Mouse (Mus musculus) brain, embryonic 18.5 days (tissue): ENCODE measurements around the gene Gpr68.

Experiments used
- DNase-seq: peaks from one replicate; pipeline ENCODE4 v3.0.0-alpha.2; 2012; ENCODE audit warnings: low read depth, low spot score

Gene Gpr68

DNA sequence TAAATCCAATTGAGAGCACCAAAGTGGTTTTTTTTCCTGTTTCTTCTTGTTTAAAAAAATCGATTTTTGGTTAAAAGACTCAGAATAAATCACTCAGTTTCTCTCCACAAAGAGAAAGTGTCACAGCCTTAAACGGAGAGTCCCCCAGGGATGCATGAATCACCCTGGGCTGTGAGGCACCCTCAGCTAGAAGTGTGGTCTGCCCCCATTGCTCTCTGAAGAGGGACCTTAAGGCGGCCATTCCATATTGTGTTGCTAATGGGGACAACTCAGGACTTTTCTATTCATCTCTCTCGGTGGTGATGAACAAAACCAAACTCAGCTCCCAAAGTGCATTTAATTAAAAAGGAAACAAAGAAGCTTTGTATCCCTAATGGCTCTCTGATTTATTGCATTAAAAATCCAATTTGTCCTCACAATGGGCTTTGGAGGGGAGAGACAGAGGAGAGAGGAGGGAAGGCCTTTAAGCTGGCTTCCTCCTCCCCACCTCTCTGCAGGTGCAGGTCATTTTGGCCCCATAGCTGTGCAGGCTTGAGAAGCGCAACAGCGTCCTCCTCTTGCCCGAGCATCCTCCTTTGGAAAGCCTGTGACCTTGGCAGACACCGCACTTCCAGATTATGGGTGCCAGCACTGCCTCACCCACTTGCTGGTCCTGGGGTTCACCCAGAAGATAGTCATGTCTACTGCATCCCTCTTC is 76.2 kb downstream of the Gpr68 start:
- DNase-seq, result no peak

DNA sequence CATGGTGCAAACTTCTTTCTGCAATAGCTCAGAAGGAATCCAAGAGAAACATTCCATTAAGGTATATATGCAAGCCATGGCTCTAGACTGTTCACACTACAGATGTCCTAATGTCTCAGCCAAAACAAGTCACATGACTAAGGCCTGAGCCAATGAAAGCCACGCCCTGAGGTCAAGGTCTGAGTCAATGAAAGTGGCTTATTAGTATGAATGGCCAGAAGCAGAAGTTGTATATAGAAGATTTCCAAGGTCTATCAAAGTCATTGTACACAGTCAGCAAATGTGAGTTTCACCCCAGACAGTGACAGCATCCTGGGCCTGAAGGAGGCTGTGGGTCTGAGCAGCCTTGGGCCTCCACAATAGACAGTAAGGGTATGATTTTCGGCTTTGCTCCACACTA is 77.0 kb downstream of the Gpr68 start:
- DNase-seq, result no peak
